Mouse (Mus musculus) CH12.LX (cell line): Measurements from ENCODE around the gene Fgfr2. TPM values are rescaled to one million over a fixed set of nuclear protein-coding genes. Genes with fewer than 3 reads are reported as not detected.

ENCODE experiments used
- DNase-seq: peaks from one replicate; pipeline ENCODE4 v3.0.0-alpha.2; 2013; ENCODE audit errors: extremely low read depth
- H3K27ac ChIP-seq: 2 replicates; pipeline ENCODE4 v1.5.1; 2012; ENCODE audit warnings: low read depth, mild to moderate bottlenecking, control low read depth, moderate library complexity; ENCODE audit not compliant: insufficient read depth
- H3K27me3 ChIP-seq: replicated peaks from 2 replicates; pipeline ENCODE3; 2012; ENCODE audit warnings: inconsistent platforms
- H3K36me3 ChIP-seq, 2 experiments: replicated peaks in 1 of 2; 2 replicates each; pipeline versions ENCODE3 to v1.6.1; 2012; ENCODE audit warnings: inconsistent platforms in 1 of 2, low read length in 1 of 2, mild to moderate bottlenecking in 1 of 2, mixed read lengths in 1 of 2, moderate library complexity in 1 of 2; ENCODE audit not compliant: control insufficient read depth in 1 of 2, insufficient read depth in 1 of 2
- H3K4me1 ChIP-seq, 2 experiments: 2 replicates each; pipeline ENCODE4 v1.6.1; 2012; ENCODE audit warnings: inconsistent platforms in 1 of 2, moderate library complexity in 1 of 2; ENCODE audit not compliant: insufficient read depth in 2 of 2, control insufficient read depth in 1 of 2
- H3K4me2 ChIP-seq: 2 replicates; pipeline ENCODE4 v1.6.1; 2012; ENCODE audit warnings: low read depth, mild to moderate bottlenecking, control low read depth; ENCODE audit not compliant: poor library complexity, insufficient read depth, severe bottlenecking
- H3K4me3 ChIP-seq, 3 experiments: fragments of 150-350 bp in 1 of 3; sonication (generic) in 1 of 3; replicated peaks in 1 of 3; 2 replicates each; pipeline versions ENCODE3 to v1.5.1; 2011 to 2012; ENCODE audit warnings: low read depth in 2 of 3, low read length in 2 of 3, mild to moderate bottlenecking in 2 of 3, moderate library complexity in 2 of 3, control low read depth in 1 of 3, improper control_type of control experiment in 1 of 3, inconsistent platforms in 1 of 3, mixed read lengths in 1 of 3; ENCODE audit not compliant: poor library complexity in 1 of 3
- H3K79me2 ChIP-seq: replicated peaks from 2 replicates; pipeline ENCODE4 v1.6.1; 2012; ENCODE audit warnings: mild to moderate bottlenecking, moderate library complexity; ENCODE audit not compliant: control insufficient read depth, poor library complexity, insufficient read depth, severe bottlenecking; ENCODE audit errors: extremely low read depth
- H3K9ac ChIP-seq: 2 replicates; pipeline ENCODE4 v1.6.1; 2012; ENCODE audit warnings: low read depth, mild to moderate bottlenecking, control low read depth, moderate library complexity; ENCODE audit not compliant: insufficient read depth
- H3K9me3 ChIP-seq: replicated peaks from 2 replicates; pipeline ENCODE3; 2012; ENCODE audit warnings: low read length, inconsistent platforms, mixed read lengths
- EP300 ChIP-seq: IDR thresholded peaks from 2 replicates; pipeline ENCODE4 v1.6.1; 2011; ENCODE audit warnings: low read length, improper control_type of control experiment
- HCFC1 ChIP-seq: IDR thresholded peaks from 2 replicates; pipeline ENCODE4 v1.6.1; 2012; ENCODE audit warnings: low read depth, mild to moderate bottlenecking, inconsistent platforms, low read length, improper control_type of control experiment
- IRF4 ChIP-seq: IDR thresholded peaks from 2 replicates; pipeline ENCODE4 v1.6.1; 2014; ENCODE audit warnings: low read depth, mild to moderate bottlenecking, inconsistent platforms, low read length, improper control_type of control experiment
- JUND ChIP-seq: conservative IDR thresholded peaks from 2 replicates; pipeline ENCODE4 v1.6.1; 2011; ENCODE audit warnings: low read depth, low read length, improper control_type of control experiment
- MEF2A ChIP-seq: IDR thresholded peaks from 2 replicates; pipeline ENCODE4 v1.6.1; 2014; ENCODE audit warnings: low read depth, mild to moderate bottlenecking, inconsistent platforms, low read length, improper control_type of control experiment, borderline replicate concordance
- MXI1 ChIP-seq: IDR thresholded peaks from 2 replicates; pipeline ENCODE4 v1.6.1; 2011; ENCODE audit warnings: mild to moderate bottlenecking, low read depth, low read length, improper control_type of control experiment
- PAX5 ChIP-seq: IDR thresholded peaks from 2 replicates; pipeline ENCODE4 v1.6.1; 2012; ENCODE audit warnings: low read length, inconsistent platforms, mixed read lengths
- POLR2AphosphoS2 ChIP-seq: IDR thresholded peaks from 2 replicates; pipeline ENCODE4 v1.6.1; 2011; ENCODE audit warnings: low read depth, low read length, improper control_type of control experiment
- RAD21 ChIP-seq: IDR thresholded peaks from 2 replicates; pipeline ENCODE4 v1.6.1; 2011; ENCODE audit warnings: low read depth, mild to moderate bottlenecking, low read length, improper control_type of control experiment, moderate library complexity
- RCOR1 ChIP-seq: conservative IDR thresholded peaks from 2 replicates; pipeline ENCODE4 v1.6.1; 2012; ENCODE audit warnings: low read depth, mild to moderate bottlenecking, inconsistent platforms, low read length, improper control_type of control experiment
- SIN3A ChIP-seq: IDR thresholded peaks from 2 replicates; pipeline ENCODE4 v1.6.1; 2012; ENCODE audit warnings: low read length, improper control_type of control experiment, inconsistent platforms
- USF1 ChIP-seq: IDR thresholded peaks from 2 replicates; pipeline ENCODE4 v1.6.1; 2014; ENCODE audit warnings: low read depth, mild to moderate bottlenecking, inconsistent platforms, low read length, improper control_type of control experiment
- ZC3H11A ChIP-seq: IDR thresholded peaks from 2 replicates; pipeline ENCODE4 v1.6.1; 2012; ENCODE audit warnings: low read depth, mild to moderate bottlenecking, inconsistent platforms, low read length, improper control_type of control experiment
- ZKSCAN1 ChIP-seq: IDR thresholded peaks from 2 replicates; pipeline ENCODE4 v1.6.1; 2012; ENCODE audit warnings: low read depth, inconsistent platforms, low read length, improper control_type of control experiment, borderline replicate concordance
- dilution Hi-C: fragments of 300-500 bp; cut with MboI; formaldehyde crosslinking; loops from 2 replicates; pipeline ENCODE4 v1.14.3; 2020; ENCODE audit warnings: low sequenced_read_pairs; ENCODE audit not compliant: extremely low pct_unique_long_range_greater_than_20kb, extremely low pct_ligation_motif_present
- in situ Hi-C: fragments of 300-500 bp; cut with MboI; formaldehyde crosslinking; loops from 3 replicates; pipeline ENCODE4 v1.14.3; 2019; ENCODE audit warnings: low sequenced_read_pairs, low pct_ligation_motif_present, low pct_unique_long_range_greater_than_20kb, mixed read lengths
- polyA plus RNA-seq: library from polyadenylated mRNA; unstranded; fragments of >175 nt; gene quantifications from 2 replicates; pipeline ENCODE4 v1.2.1, GENCODE M21; 2012; ENCODE audit warnings: low read depth; ENCODE audit not compliant: insufficient read length
- total RNA-seq, 2 experiments: library from RNA; depleted of rRNA; stranded (reverse); fragments of 300-350 nt in 1 of 2; fragments of >200 nt in 1 of 2; gene quantifications; 2 replicates each; pipeline ENCODE4 v1.2.3; 2012 to 2014

Gene Fgfr2
- total and polyA plus RNA-seq, 3 experiments, result not detected

DNA sequence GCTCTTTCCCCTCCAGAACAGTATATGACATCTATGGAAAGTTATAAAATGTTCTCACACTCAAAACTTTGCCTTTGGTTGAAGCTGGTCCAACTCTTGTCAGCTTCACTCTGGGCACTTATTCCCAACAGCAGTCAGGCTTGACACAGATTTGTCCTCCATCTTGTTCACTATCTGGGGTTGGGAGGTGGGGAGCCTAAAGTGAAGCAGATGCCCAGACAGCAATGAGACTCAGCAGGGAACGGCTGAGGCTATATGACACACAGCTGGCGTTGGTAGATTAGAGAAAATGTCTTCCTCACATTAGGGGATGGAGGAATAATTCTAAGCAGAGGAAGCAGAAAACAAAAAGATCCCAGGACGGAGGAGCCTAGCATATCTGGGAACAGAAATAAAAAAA, 724.7 kb downstream of the Fgfr2 start:
- Histone ChIP-seq H3K4me1 (peaks cover 12 to 13% of the 10 kb centered on the region in 2 experiments), H3K36me3 (no peaks in the 10 kb centered on the region), H3K79me2 (no peaks in the 10 kb centered on the region), H3K4me2 (no peak overlapping the region), H3K27me3 (peaks cover 87% of the 10 kb centered on the region), H3K4me3 (no peak overlapping the region), H3K27ac (no peak overlapping the region), H3K9me3 (peaks cover 6% of the 10 kb centered on the region), H3K9ac (no peak overlapping the region)
- dilution Hi-C loops, result no loop called here
- in situ Hi-C loops, result no loop called here
- DNase-seq, result no peak
- TF ChIP-seq RCOR1 (no peak), EP300 (no peak)

DNA sequence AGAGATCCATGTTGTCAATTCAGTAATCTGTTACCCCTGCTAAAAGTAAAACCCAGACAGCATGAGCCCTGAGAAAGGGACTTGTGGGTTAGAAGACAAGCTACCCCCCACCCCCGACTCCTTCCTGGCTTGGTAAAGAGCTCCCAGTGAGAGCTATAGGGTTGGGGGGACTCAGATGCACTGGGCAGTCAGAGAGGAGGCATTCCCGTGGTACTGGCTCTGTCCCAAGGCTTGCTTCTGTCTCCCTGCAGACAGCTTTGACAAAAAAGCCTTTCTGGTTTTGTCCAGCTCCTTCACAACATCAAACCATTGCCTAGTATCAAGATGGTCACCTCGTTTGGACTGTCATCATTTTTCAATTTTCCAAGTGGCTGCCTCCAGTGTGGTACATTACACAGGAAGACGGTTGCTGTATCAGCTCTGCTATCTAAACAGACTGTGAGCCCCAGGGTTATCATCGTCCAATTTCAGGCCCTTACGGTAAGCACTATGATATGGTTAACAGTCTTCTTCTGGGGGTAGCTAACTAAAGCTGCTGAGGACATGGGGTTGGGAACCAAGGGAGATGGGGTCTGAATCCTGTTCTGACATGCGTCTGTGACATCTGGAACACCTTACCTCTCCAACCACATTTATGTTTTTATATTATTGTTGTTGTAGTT, 726.4 kb downstream of the Fgfr2 start:
- Histone ChIP-seq H3K4me1 (no peaks in the 10 kb centered on the region), H3K4me2 (no peak overlapping the region), H3K27ac (no peak overlapping the region), H3K9ac (no peak overlapping the region), H3K9me3 (peaks cover 6% of the 10 kb centered on the region), H3K4me3 (no peak overlapping the region), H3K36me3 (no peaks in the 10 kb centered on the region), H3K79me2 (no peaks in the 10 kb centered on the region), H3K27me3 (peaks cover 87% of the 10 kb centered on the region)
- dilution Hi-C loops, result no loop called here
- DNase-seq, result no peak
- TF ChIP-seq RAD21 (no peak), POLR2AphosphoS2 (no peak), RCOR1 (no peak), USF1 (no peak), MXI1 (no peak), HCFC1 (no peak), SIN3A (no peak), ZKSCAN1 (no peak), PAX5 (no peak), MEF2A (no peak), ZC3H11A (no peak), JUND (no peak)
- in situ Hi-C loops, result no loop called here

DNA sequence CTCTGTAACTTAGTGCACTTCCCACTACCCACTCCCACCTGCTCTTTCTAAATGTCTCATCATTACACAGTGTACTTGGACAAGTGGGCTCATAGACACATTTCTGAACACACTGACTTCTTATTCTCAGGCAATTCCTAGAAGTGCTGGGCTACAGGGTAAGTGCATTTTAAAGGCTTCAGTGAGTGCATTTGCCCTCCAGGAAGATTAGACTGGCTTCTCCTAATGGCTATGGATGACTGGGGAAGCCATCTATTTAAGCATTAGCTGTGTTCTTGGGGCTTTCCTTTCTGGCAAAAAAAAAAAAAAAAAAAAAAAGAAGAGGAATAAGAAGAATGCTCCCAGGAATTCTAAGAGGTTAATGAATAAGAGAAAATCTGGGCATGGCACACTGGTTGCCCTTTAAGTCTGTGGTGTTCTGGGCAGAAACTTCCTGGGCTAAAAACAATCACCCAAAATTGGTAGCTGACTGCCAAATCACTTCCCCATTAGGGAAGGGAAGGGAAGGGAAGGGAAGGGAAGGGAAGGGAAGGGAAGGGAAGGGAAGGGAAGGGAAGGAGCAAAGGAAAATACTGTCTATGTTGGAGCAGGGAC, 729.5 kb downstream of the Fgfr2 start:
- in situ Hi-C loops (no loop called here), dilution Hi-C loops (no loop called here)
- no peak overlapping the region for H3K4me2 ChIP-seq
- H3K4me1 ChIP-seq, result peaks cover 2 to 10% of the 10 kb centered on the region in 2 experiments
- H3K9me3 ChIP-seq, result no peaks in the 10 kb centered on the region
- no peak for DNase-seq
- H3K36me3 ChIP-seq, result no peaks in the 10 kb centered on the region
- no peak for TF ChIP-seq IRF4
- TF ChIP-seq, all 38 proteins: peak for 0
- H3K27me3 ChIP-seq, result peaks cover 90% of the 10 kb centered on the region
- no peak overlapping the region for H3K9ac ChIP-seq
- H3K27ac ChIP-seq, result no peak overlapping the region
- H3K79me2 ChIP-seq, result no peaks in the 10 kb centered on the region
- no peak overlapping the region for H3K4me3 ChIP-seq
